Comparison of ENCODE assay signal across 8 mouse cellular contexts in genomic region chr16:34513956-34514593, GRCm38 (mm10). TPM values are rescaled to one million over a fixed set of nuclear protein-coding genes. Genes with fewer than 3 reads are reported as not detected.
A peak's percentile ranks its signal among the peaks of the same experiment; 100 is the strongest.
DNase-seq lines count a peak whose midpoint lies in the region; ATAC-seq lines count a peak whose summit lies in the region.

No protein-coding gene starts in this region.

- 37% methylated on average over 13 of the region's 13 CpGs for WGBS in kidney, embryonic 15.5 days
- 32% methylated on average over 13 of the region's 13 CpGs for WGBS in neural tube, embryonic 15.5 days

- DNase-seq in kidney, adult 18-20 months: no peak
- peak; percentile 75 to 80 for DNase-seq in frontal cortex, adult 2 months (ENCODE audit: extremely low spot score in 1 of 2, low spot score in 1 of 2)
- DNase-seq in layer of hippocampus, postnatal 10 days (ENCODE audit: low spot score in 2 of 2): peak; percentile 61 to 69
- no peak for DNase-seq in urinary bladder, postnatal 4 days (ENCODE audit: low spot score in 2 of 2)
- DNase-seq in thymus, adult 18-20 months: no peak
- no peak for DNase-seq in cerebellum, adult 8-10 months

- peak; percentile 49; the same call in 1 of the 2 replicates for ATAC-seq in kidney, embryonic 15.5 days (replicated peaks; ENCODE audit: low FRiP score)
- peak; percentile 54; the same call in 1 of the 2 replicates for ATAC-seq in neural tube, embryonic 15.5 days (ENCODE audit: low FRiP score)

- peak overlapping the region; percentile 30; the same call in 1 of the 2 replicates for H3K4me2 ChIP-seq in kidney, embryonic 15.5 days
- H3K4me2 ChIP-seq in neural tube, embryonic 15.5 days: peak overlapping the region; percentile 27

- no peaks in the 10 kb centered on the region for H3K9me3 ChIP-seq in kidney, embryonic 15.5 days (replicated peaks)
- H3K9me3 ChIP-seq in neural tube, embryonic 15.5 days (replicated peaks): no peaks in the 10 kb centered on the region

- H3K27me3 ChIP-seq in kidney, embryonic 15.5 days: no peaks in the 10 kb centered on the region
- H3K27me3 ChIP-seq in neural tube, embryonic 15.5 days (replicated peaks): no peaks in the 10 kb centered on the region

- H3K36me3 ChIP-seq in kidney, embryonic 15.5 days: no peaks in the 10 kb centered on the region
- no peaks in the 10 kb centered on the region for H3K36me3 ChIP-seq in neural tube, embryonic 15.5 days

- H3K27ac ChIP-seq in kidney, embryonic 15.5 days: no peak overlapping the region
- H3K27ac ChIP-seq in neural tube, embryonic 15.5 days (replicated peaks): 0 out of 2 replicates have a peak overlapping the region, but pooled peaks have one; percentile 41

- no peak overlapping the region for H3K4me3 ChIP-seq in kidney, embryonic 15.5 days (replicated peaks)
- no peak overlapping the region for H3K4me3 ChIP-seq in neural tube, embryonic 15.5 days (replicated peaks)

- no peak overlapping the region for H3K9ac ChIP-seq in kidney, embryonic 15.5 days
- H3K9ac ChIP-seq in neural tube, embryonic 15.5 days (replicated peaks): no peak overlapping the region; the same call in 1 of the 2 replicates

- peaks cover 15% of the 10 kb centered on the region for H3K4me1 ChIP-seq in kidney, embryonic 15.5 days
- peaks cover 36% of the 10 kb centered on the region for H3K4me1 ChIP-seq in neural tube, embryonic 15.5 days

RNA-seq across cellular contexts. Expression of gene Kalrn, which starts 59.3 kb away (rescaled TPM):
- polyA plus RNA-seq in kidney, embryonic 15.5 days (2015; fragmentation: Nextera tagmentation; extraction: Ambion mirVana): 15.6 and 15.8 TPM in 2 replicates
- polyA plus RNA-seq in frontal cortex, adult 2 months (2012; rRNA removed): 177 and 178 TPM in 2 replicates
- 100 to 1,000 TPM; 312 to 341 TPM for total RNA-seq in layer of hippocampus, postnatal 10 days (2021)
- polyA plus RNA-seq in neural tube, embryonic 15.5 days (2015; fragmentation: Nextera tagmentation; extraction: Ambion mirVana): 20.0 and 23.7 TPM in 2 replicates

Comparison
In these comparisons a context has a peak if more than half of its experiments do, and no peak if none do; other contexts are left out.
1. DNase-seq: peak in frontal cortex, adult 2 months (2 of 2) and layer of hippocampus, postnatal 10 days (2 of 2); none in kidney, adult 18-20 months (single experiment), urinary bladder, postnatal 4 days (0 of 2), thymus, adult 18-20 months (0 of 2) and cerebellum, adult 8-10 months (single experiment).